Comparison of ENCODE assay signal across 8 mouse cellular contexts in the genomic region with DNA sequence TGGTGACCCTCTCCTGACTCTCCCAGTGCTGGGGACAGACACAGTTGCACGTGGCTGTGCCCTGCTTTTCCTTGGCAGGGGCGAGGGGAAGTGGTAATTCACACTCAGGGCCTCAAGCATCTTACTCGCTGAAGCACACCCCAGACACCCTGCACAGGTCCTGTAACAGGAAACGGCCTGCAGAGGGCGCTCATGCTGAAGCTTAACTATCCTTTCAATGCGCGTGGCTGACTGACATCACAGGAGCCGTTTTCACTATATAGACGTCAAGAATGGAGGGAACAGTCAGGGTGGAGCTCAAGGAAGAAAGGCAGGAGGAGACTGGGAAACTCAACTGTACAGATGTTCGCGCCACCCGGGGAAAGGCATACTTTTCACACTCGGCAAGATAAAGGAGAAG. TPM values are rescaled to one million over a fixed set of nuclear protein-coding genes. Genes with fewer than 3 reads are reported as not detected.
DNase-seq lines count a peak whose midpoint lies in the region; ATAC-seq and TF ChIP-seq lines count a peak whose summit lies in the region.

No protein-coding gene starts in this region.

- H3K9me3 ChIP-seq in kidney, postnatal 0 days (replicated peaks; ENCODE audit: low read length) = no peaks in the 10 kb centered on the region
- H3K9me3 ChIP-seq in kidney, embryonic 15.5 days (replicated peaks) = no peaks in the 10 kb centered on the region
- no peaks in the 10 kb centered on the region for H3K9me3 ChIP-seq in forebrain, embryonic 11.5 days (ENCODE audit: control insufficient read depth, low read length)

- H3K27me3 ChIP-seq in kidney, postnatal 0 days (ENCODE audit: insufficient read depth, low read length) = no peaks in the 10 kb centered on the region
- H3K27me3 ChIP-seq in kidney, embryonic 15.5 days = no peaks in the 10 kb centered on the region
- H3K27me3 ChIP-seq in forebrain, embryonic 11.5 days (ENCODE audit: control insufficient read depth, insufficient read depth, low read length) = no peaks in the 10 kb centered on the region

- H3K9ac ChIP-seq in kidney, postnatal 0 days (ENCODE audit: low read depth, low read length) = no peak overlapping the region
- no peak overlapping the region for H3K9ac ChIP-seq in kidney, embryonic 15.5 days
- H3K9ac ChIP-seq in forebrain, embryonic 11.5 days (ENCODE audit: low read length) = no peak overlapping the region

- ATAC-seq in kidney, postnatal 0 days (replicated peaks; ENCODE audit: low FRiP score, low read depth) = no peak
- no peak for ATAC-seq in kidney, embryonic 15.5 days (replicated peaks; ENCODE audit: low FRiP score)
- ATAC-seq in forebrain, embryonic 11.5 days (replicated peaks; ENCODE audit: low FRiP score) = no peak
- no peak for ATAC-seq in erythroid progenitor cell, adult 5-6 weeks (replicated peaks; ENCODE audit: low FRiP score, poor library complexity, severe bottlenecking)

- peak; percentile 50 for DNase-seq in kidney, postnatal 0 days (ENCODE audit: low spot score)
- peak; percentile 59 for DNase-seq in NIH3T3 (ENCODE audit: low read depth)
- DNase-seq in c-Kit-positive CD71-positive TER-119-negative erythroid progenitor cells, embryonic 14.5 days (ENCODE audit: low read depth) = peak; percentile 10
- DNase-seq in forebrain, embryonic 11.5 days (ENCODE audit: low spot score) = peak; percentile 72
- DNase-seq in left cerebral cortex, postnatal 36 days (ENCODE audit: low spot score in 2 of 2) = peak; percentile 38 to 41
- peak; percentile 36 for DNase-seq in naive thymus-derived CD4-positive, alpha-beta T cell, adult 2 months (ENCODE audit: low read depth)

- 69% methylated on average over 13 of the region's 13 CpGs for WGBS in kidney, postnatal 0 days
- 68% methylated on average over 13 of the region's 13 CpGs for WGBS in kidney, embryonic 15.5 days
- WGBS in forebrain, embryonic 11.5 days = 60% methylated on average over 13 of the region's 13 CpGs

- peaks cover 67% of the 10 kb centered on the region for H3K36me3 ChIP-seq in kidney, postnatal 0 days (ENCODE audit: insufficient read depth, low read length)
- peaks cover 87% of the 10 kb centered on the region for H3K36me3 ChIP-seq in kidney, embryonic 15.5 days
- H3K36me3 ChIP-seq in forebrain, embryonic 11.5 days (ENCODE audit: control insufficient read depth, insufficient read depth, low read length) = peaks cover 12% of the 10 kb centered on the region

- H3K27ac ChIP-seq in kidney, postnatal 0 days = no peak overlapping the region
- no peak overlapping the region for H3K27ac ChIP-seq in kidney, embryonic 15.5 days
- H3K27ac ChIP-seq in forebrain, embryonic 11.5 days (ENCODE audit: low read depth, low read length) = no peak overlapping the region

- H3K4me1 ChIP-seq in kidney, postnatal 0 days (replicated peaks; ENCODE audit: insufficient read depth, low read length) = no peaks in the 10 kb centered on the region
- no peaks in the 10 kb centered on the region for H3K4me1 ChIP-seq in kidney, embryonic 15.5 days
- H3K4me1 ChIP-seq in forebrain, embryonic 11.5 days (replicated peaks; ENCODE audit: control insufficient read depth, insufficient read depth, low read length) = no peaks in the 10 kb centered on the region

- H3K4me3 ChIP-seq in kidney, postnatal 0 days (replicated peaks; ENCODE audit: low read depth, low read length) = no peak overlapping the region
- H3K4me3 ChIP-seq in kidney, embryonic 15.5 days (replicated peaks) = no peak overlapping the region
- no peak overlapping the region for H3K4me3 ChIP-seq in forebrain, embryonic 11.5 days (ENCODE audit: low read depth, low read length)

- intact Hi-C loops in left cerebral cortex, postnatal 36 days (cut with DNase I) = no loop called here

- TF ChIP-seq CTCF in kidney, postnatal 0 days (IDR thresholded peaks at IDR 0.05; ENCODE audit: low read depth) = peak; percentile 59

- no peak overlapping the region for H3K4me2 ChIP-seq in kidney, postnatal 0 days (ENCODE audit: low read length)
- H3K4me2 ChIP-seq in kidney, embryonic 15.5 days = no peak overlapping the region
- H3K4me2 ChIP-seq in forebrain, embryonic 11.5 days (ENCODE audit: low read depth, low read length, severe bottlenecking) = no peak overlapping the region

RNA-seq across cellular contexts. Expression of gene Cdkl4, which starts 23.8 kb away (rescaled TPM):
- polyA plus RNA-seq in kidney, postnatal 0 days (2015; fragmentation: Nextera tagmentation; extraction: Ambion mirVana) = 1.6 and 1.8 TPM in 2 replicates
- polyA plus RNA-seq in kidney, embryonic 15.5 days (2015; fragmentation: Nextera tagmentation; extraction: Ambion mirVana) = 0.81 and 0.82 TPM in 2 replicates
- polyA plus RNA-seq in forebrain, embryonic 11.5 days (2014; fragmentation: Nextera tagmentation; extraction: Ambion mirVana) = 1.5 and 2.1 TPM in 2 replicates
- 10 to 100 TPM; 19.8 to 22.0 TPM for total RNA-seq in left cerebral cortex, postnatal 36 days (2021)
- total RNA-seq in erythroid progenitor cell, adult 5-6 weeks (2015; ENCODE audit: low replicate concordance) = 2.2 TPM in 1 of 2 replicates, not detected in the other
- total RNA-seq in erythroid progenitor cell, adult 5-6 weeks (2017; ENCODE audit: low replicate concordance) = not detected in 2 replicates

Comparison
In these comparisons a context has a peak if more than half of its experiments do, and no peak if none do; other contexts are left out.
1. DNase-seq: peak in every context shown above with its lines; median percentile 72 in forebrain, embryonic 11.5 days; 59 in NIH3T3; 50 in kidney, postnatal 0 days; 40 in left cerebral cortex, postnatal 36 days; 36 in naive thymus-derived CD4-positive, alpha-beta T cell, adult 2 months; 10 in c-Kit-positive CD71-positive TER-119-negative erythroid progenitor cells, embryonic 14.5 days.